Mouse (Mus musculus): Measurements from ENCODE around the gene Rab19.
"Not testable (repeated sequence)": the region's sequence is repeated elsewhere in the genome, so short reads cannot be mapped to it uniquely, and the experiment has no call there.

Rab19 gene

GRCm38 (mm10) chr6:39381125-39381880, at the start of gene Rab19:
Rab19 (plus strand) TSS chr6:39381175.
- no peak for DNase-seq (ENCODE audit: extremely low read depth, low read depth)

DNA sequence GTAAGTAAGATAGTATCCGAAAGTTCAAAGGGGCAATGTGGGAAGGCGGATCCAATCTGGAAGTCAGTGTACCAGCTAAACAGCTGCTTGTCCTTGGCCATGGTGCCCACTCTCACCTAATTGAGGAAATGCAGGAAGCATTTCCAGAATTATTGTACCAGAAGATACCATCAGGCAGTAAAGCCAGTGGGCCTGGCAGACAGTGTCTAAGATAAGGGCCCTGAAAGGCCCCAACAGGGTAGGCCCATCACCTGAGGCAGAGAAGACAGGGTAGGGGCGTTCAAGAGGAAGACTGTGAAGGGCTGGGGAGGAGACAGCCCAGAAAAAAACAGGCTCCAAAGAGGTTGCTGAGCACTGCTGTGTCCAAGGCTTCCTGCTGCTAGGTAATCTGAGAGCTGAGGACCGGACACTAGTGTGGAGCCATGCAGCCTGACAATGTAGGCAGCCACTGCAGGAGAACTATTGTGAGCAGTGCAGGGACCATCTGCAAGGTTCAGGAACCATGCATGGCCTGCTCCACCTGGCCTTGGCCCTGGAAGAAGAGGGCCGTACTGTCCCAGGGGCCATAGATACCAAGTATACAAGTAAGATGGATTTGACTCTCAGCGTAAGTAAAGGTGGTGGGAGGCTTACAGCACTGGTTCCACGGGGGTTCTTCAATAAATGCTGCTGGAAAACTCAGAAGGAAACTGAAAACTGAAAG, 48.8 kb upstream of the Rab19 start:
- no peak for DNase-seq (ENCODE audit: extremely low read depth, low read depth)

- no peak for DNase-seq (ENCODE audit: extremely low read depth, low read depth)
Observed at GRCm38 (mm10) chr6:39334224-39334623, 46.8 kb upstream of the Rab19 start.

GRCm38 (mm10) chr6:39334873-39335272, 46.1 kb upstream of the Rab19 start:
- no peak for DNase-seq (ENCODE audit: extremely low read depth, low read depth)

DNA sequence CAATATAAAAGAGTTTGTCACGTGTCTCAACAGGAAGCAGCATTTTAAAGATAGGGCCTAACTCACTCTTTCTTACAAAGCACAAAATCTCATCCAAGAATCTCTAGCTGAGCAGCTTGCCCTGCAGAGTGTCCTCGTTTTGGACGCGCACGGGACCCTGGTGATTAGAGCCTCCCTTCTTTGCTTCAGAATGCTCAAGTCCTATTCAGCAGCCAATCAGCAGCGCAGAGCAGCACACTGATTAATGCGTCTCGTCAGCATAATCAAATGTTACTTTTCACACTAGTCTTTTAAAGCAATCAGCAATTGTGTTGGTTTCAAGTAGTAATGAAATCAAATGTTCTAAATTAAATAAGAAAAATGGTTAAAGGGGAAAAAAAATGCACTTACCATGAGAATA, 42.6 kb upstream of the Rab19 start:
- DNase-seq (ENCODE audit: extremely low read depth, low read depth): no peak

DNA sequence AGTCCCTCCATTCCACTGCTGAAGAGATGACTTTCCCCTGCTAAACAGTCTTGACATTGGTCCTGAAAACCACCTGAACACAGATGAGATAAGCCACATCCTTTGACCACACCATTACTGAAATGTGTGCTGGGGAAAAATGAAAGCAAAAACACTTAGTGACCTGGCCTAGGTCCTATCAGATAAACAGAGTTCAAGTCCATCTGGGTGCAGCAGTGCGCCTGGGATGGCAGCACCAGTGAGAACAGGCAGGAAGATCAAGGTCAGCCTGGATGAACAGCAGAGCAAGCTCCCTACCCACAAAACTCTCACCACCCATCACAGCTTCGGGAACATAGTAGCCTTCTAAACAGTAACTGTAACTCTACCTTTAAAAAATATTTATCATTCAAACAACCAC, 39.2 kb upstream of the Rab19 start:
- DNase-seq (ENCODE audit: extremely low read depth, low read depth): no peak

DNA sequence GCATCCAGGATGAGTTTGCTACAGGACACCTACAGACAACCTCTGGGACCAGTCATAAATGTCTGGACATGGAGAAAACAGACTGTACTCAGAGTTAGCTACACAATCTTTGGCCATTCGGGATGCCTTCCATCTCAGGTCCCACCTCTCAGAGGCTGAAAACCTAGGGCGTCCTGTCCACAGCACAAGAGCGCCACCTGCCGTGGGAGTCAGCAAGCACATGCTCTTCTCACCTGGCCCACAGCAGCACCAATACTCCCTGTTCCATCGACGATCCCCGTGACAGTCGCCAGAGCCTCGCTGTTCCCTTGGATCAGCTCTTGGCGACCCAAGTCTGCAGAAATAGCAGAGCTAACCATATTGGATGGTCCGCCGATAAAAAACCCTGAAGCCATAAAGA, 37.0 kb upstream of the Rab19 start:
- DNase-seq (ENCODE audit: extremely low read depth, low read depth): peak; percentile 29

- no peak for DNase-seq (ENCODE audit: extremely low read depth, low read depth)
Observed at GRCm38 (mm10) chr6:39345430-39345829, 35.5 kb upstream of the Rab19 start.

DNA sequence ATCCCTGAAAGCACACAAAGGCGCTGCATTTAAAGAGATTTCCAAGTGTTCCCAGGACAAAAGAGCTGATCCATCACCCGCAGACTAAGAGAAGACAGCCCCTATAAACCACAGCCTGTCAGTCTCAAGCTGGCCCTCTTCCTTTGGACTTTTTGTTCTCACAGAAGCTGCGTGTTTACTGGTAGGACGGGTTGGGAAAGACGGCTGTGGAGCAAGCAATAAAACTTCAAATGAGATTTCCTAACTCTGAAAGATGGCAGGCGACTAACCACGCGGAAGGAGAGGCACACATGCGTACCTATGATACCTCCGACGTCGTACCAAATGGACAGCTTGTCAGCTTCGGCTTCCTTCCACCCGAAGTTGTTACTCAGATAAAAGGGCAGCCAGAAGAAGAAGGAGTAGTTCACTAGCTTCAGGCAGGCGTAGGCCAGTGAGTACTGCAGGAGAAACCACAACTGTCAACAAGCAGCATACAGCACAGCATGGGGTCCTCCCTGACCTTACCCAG, 33.9 kb upstream of the Rab19 start:
- DNase-seq (ENCODE audit: extremely low read depth, low read depth): no peak

GRCm38 (mm10) chr6:39347880-39348814, 32.8 kb upstream of the Rab19 start:
- no peak for DNase-seq (ENCODE audit: extremely low read depth, low read depth)

DNA sequence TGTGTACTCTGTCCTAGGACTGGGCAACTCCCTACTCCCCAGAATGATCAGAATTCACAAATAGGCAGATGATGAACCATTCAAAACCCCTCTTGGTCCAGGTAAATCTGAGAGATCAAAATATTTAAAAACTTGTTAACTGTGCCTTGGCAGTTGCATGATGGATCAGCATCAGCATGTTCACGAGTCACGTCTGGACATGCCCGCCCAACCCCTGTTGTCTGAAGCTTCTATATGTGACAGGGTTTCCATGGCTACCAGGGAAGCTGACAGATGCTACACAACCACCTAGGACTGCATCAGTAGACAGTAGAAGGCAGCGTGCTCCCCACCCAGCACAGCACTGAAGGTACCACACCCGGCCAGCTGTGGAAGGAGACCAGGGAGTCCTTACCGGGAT, 32.0 kb upstream of the Rab19 start:
- DNase-seq (ENCODE audit: extremely low read depth, low read depth): no peak

- DNase-seq (ENCODE audit: extremely low read depth, low read depth): not testable (repeated sequence)
Observed at GRCm38 (mm10) chr6:39359207-39359606, 21.8 kb upstream of the Rab19 start.

- no peak for DNase-seq (ENCODE audit: extremely low read depth, low read depth)
Observed at GRCm38 (mm10) chr6:39362684-39363083, 18.3 kb upstream of the Rab19 start.

DNA sequence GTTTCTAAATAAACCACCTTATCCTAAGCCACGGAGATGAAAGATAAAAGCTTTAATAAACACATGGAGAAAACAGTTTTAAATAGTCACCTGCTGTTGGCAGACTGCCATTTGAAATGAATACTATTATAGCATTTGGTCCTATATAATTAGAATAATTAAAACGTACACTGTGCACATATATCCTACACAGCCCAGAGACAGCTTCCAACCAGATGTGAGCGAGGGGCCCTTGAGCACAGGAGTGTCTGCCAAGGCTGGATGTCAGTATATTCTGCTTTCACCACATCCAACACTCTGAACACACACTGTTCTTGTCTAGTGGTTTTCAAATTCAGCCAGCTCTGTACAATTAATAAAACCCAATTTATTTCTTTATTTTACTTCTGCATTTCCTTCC, 11.3 kb upstream of the Rab19 start:
- DNase-seq (ENCODE audit: extremely low read depth, low read depth): no peak

GRCm38 (mm10) chr6:39372042-39372441, 8.9 kb upstream of the Rab19 start:
- DNase-seq (ENCODE audit: extremely low read depth, low read depth): no peak

GRCm38 (mm10) chr6:39372727-39373126, 8.2 kb upstream of the Rab19 start:
- DNase-seq (ENCODE audit: extremely low read depth, low read depth): no peak

GRCm38 (mm10) chr6:39373301-39373955, 7.5 kb upstream of the Rab19 start:
- no peak for DNase-seq (ENCODE audit: extremely low read depth, low read depth)

GRCm38 (mm10) chr6:39376775-39377174, 4.2 kb upstream of the Rab19 start:
- DNase-seq (ENCODE audit: extremely low read depth, low read depth): no peak

- peak; percentile 64 for DNase-seq (ENCODE audit: extremely low read depth, low read depth)
Observed at GRCm38 (mm10) chr6:39377311-39377827, 3.6 kb upstream of the Rab19 start, which contains the start of gene Slc37a3. Slc37a3 (minus strand) TSS chr6:39377675.

GRCm38 (mm10) chr6:39378161-39378835, 2.7 kb upstream of the Rab19 start:
- DNase-seq (ENCODE audit: extremely low read depth, low read depth): not testable (repeated sequence)
